Mouse (Mus musculus) olfactory bulb, adult 2 months (tissue): ENCODE results near the gene Dcxr.

Experiments used
- CTCF ChIP-seq: fragments of 200-500 bp; IDR thresholded peaks from 2 replicates; pipeline ENCODE4 v1.5.1; 2012; ENCODE audit warnings: low read depth, mild to moderate bottlenecking, low read length, moderate library complexity; ENCODE audit not compliant: insufficient read depth
- POLR2A ChIP-seq: fragments of 200-500 bp; IDR thresholded peaks from 2 replicates; pipeline ENCODE4 v1.6.1; 2012; ENCODE audit warnings: mild to moderate bottlenecking, low read depth, low read length, moderate library complexity; ENCODE audit not compliant: insufficient read depth

- TF ChIP-seq CTCF (no peak), POLR2A (no peak)
Measured at GRCm38 (mm10) chr11:120711980-120712604, 15.0 kb downstream of the Dcxr start.
